Mouse (Mus musculus) embryonic facial prominence, embryonic 10.5 days (tissue): ENCODE results near the gene Gjc2. TPM values are rescaled to one million over a fixed set of nuclear protein-coding genes. Genes with fewer than 3 reads are reported as not detected.

ENCODE experiments used
- polyA plus RNA-seq: library from polyadenylated mRNA; unstranded; fragments of >200 nt; fragmentation: Nextera tagmentation; extraction: Ambion mirVana; gene quantifications from 2 replicates; pipeline ENCODE4 v1.2.1, GENCODE M21; 2016

Gene Gjc2
- polyA plus RNA-seq, 1 experiment from 2014 or later = 0.15 TPM

Other genes with a start within 250 kb of the Gjc2 start
- gene Rnf187, start 244.3 kb downstream of the Gjc2 start, polyA plus RNA-seq = 255 and 258 TPM in 2 replicates
- gene Hist3h2ba, start 234.3 kb downstream of the Gjc2 start, polyA plus RNA-seq = 23.0 and 25.0 TPM in 2 replicates
- gene Hist3h2a, start 228.5 kb downstream of the Gjc2 start, polyA plus RNA-seq = 17.8 and 19.0 TPM in 2 replicates
- gene Trim17, start 228.5 kb downstream of the Gjc2 start, polyA plus RNA-seq = 0.19 and 0.40 TPM in 2 replicates
- gene Trim11, start 205.1 kb downstream of the Gjc2 start, polyA plus RNA-seq = 19.0 and 19.1 TPM in 2 replicates
- gene Obscn, start 46.8 kb downstream of the Gjc2 start, polyA plus RNA-seq = 0.05 and 0.24 TPM in 2 replicates
- 4.0 and 4.7 TPM in 2 replicates for gene Iba57, start 19.5 kb downstream of the Gjc2 start, polyA plus RNA-seq
- gene Guk1, start 9.0 kb upstream of the Gjc2 start, polyA plus RNA-seq = 133 and 146 TPM in 2 replicates
- 119 and 128 TPM in 2 replicates for gene Mrpl55, start 19.3 kb upstream of the Gjc2 start, polyA plus RNA-seq
- 43.9 and 46.0 TPM in 2 replicates for gene 2310033P09Rik, start 25.1 kb upstream of the Gjc2 start, polyA plus RNA-seq
- gene Arf1, start 45.1 kb upstream of the Gjc2 start, polyA plus RNA-seq = 645 and 651 TPM in 2 replicates
- gene Wnt3a, start 107.5 kb upstream of the Gjc2 start, polyA plus RNA-seq = 0.77 and 1.7 TPM in 2 replicates
- 2.3 and 2.6 TPM in 2 replicates for gene Wnt9a, start 123.7 kb upstream of the Gjc2 start, polyA plus RNA-seq
- not detected in 2 replicates for gene Prss38, start 192.4 kb upstream of the Gjc2 start, polyA plus RNA-seq